Mouse (Mus musculus) CD8-positive naive resting alpha-beta T cell, adult 2 months (primary cell): Measurements from ENCODE around the gene Tnfsf15.

Source experiments
- DNase-seq, 2 experiments: peaks; one replicate each; pipeline ENCODE4 v3.0.0; 2022; ENCODE audit warnings: low read depth in 2 of 2, low spot score in 2 of 2

Tnfsf15 gene

GRCm38 (mm10) chr4:63686157-63686556 is 58.8 kb downstream of the Tnfsf15 start:
- DNase-seq = peak in 1 of 2 experiments; percentile 21

GRCm38 (mm10) chr4:63685253-63685525 is 59.7 kb downstream of the Tnfsf15 start:
- no peak for DNase-seq

DNA sequence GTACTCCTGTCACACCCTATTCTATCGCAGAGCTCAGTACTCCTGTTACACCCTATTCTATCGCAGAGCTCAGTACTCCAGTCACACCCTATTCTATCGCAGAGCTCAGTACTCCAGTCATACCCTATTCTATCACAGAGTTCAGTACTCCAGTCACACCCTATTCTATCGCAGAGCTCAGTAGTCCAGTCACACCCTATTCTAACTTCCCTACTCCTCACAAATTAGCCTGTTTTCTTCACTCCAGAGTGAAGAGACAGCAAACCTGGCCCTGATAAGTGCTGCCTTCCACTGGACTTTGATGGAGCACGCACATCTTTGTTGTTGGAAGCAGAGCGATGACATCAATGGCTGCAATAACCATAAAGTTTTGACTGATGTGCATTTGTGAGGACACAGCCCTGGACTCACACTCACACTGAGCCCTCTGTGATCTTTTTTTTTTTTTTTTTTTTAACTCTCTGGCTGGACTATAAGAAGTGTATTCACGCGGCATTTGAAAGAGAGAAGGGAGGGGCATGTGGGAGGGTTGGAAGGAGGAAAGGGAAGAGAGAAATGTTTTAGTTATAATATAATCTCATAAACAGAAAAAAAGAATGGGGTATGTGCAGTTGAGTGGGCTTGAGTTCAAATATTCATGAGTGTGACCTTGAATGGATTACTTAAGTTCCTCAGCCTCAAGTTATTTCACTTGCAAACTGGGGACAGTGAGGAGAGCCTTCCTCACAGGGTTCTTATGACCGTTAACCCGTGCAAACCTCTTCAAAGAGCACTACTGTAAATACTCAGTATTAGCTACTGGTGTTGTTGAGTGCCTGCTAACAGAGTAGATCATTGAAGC is 60.3 kb downstream of the Tnfsf15 start:
- DNase-seq = no peak

GRCm38 (mm10) chr4:63683716-63684115 is 61.2 kb downstream of the Tnfsf15 start:
- DNase-seq = no peak

DNA sequence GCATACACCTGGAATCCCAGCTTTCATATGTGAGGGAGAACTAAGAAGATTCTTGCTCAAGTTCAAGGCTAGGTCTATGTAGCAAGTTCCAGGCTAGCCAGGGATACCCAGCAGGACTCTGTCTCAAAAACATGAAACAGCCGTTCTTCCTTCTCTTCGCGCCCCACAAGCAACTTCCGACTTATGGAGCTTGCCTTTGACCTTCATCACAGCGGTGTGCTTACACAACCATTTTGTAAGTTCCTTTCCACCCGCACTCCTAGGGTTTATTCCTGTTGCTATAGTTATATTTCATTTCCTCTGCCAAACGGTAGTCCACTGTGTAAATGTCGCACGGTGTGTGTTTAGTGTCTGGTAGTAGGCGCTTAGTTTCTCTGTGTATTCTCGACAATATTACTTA is 61.9 kb downstream of the Tnfsf15 start:
- no peak for DNase-seq

- no peak for DNase-seq
Measured at GRCm38 (mm10) chr4:63682441-63682840, 62.5 kb downstream of the Tnfsf15 start.

DNA sequence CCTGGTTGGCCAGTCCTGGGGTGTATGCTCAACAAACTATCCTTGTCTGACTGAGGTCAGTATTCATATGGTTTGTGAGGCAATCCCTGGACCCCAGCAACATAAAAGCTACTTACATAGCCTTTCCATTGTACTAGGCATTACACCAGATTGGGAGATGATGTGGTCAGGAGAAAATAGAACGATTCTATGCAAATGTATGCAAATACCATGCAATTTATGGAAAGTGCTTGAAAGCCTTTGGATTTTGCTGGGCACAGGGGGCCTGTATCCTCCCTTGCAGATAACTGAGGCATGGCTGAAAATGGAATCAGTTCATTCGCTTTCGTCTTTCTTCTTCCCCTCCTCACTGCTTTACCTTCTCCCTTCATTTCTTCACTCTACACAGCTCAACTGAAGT is 63.4 kb downstream of the Tnfsf15 start:
- DNase-seq = no peak
